Mouse (Mus musculus) liver (tissue): ENCODE measurements around the gene Olfr211.
"Not testable (repeated sequence)": the region's sequence is repeated elsewhere in the genome, so short reads cannot be mapped to it uniquely, and the experiment has no call there.

ENCODE experiments used
- DNase-seq: peaks from one replicate; pipeline ENCODE4 v3.0.0-alpha.2; 2020; ENCODE audit warnings: mixed read lengths

Gene Olfr211

DNA sequence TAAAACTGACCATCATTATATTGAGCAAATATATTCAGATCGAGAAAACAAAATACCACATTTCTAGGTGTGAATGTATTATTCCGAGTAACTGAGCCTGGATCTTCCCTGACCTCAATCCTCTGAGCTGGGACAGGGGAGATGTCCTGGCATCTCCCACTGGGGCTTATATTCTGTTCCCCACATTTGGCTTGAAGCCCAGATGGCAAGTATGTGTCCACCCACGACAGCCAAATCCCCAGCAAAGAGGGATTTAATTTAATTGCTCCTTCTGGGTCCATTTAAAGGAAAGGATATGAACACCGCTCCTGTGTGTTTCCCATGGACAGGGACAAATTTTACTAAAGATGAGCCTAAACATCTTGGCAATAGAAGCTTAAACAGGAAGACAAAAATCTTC is at the start of gene Olfr211:
TSS of gene Olfr211 (plus strand) at position 301 of the 400 bp plus-strand sequence.
- DNase-seq = no peak

DNA sequence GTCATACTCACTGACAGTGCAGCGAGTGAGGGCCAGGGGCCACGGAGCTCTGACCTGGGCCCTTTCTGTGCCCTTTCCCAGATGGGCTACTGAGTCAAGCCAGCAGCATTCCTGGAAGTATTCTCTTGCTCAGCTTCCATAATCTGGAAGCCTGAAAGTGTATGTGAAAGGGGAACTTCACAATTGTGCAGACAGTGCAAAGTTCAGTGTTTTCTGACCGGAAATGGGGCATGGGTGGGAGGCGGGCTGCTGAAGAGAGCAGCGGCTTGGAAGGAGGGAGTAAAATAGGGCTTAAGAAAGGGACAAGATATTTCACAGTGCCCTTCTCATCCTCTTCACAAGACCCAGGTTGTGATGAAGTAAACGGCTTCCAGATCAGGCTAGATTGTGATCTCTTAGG is 49.4 kb upstream of the Olfr211 start:
- DNase-seq = no peak

DNA sequence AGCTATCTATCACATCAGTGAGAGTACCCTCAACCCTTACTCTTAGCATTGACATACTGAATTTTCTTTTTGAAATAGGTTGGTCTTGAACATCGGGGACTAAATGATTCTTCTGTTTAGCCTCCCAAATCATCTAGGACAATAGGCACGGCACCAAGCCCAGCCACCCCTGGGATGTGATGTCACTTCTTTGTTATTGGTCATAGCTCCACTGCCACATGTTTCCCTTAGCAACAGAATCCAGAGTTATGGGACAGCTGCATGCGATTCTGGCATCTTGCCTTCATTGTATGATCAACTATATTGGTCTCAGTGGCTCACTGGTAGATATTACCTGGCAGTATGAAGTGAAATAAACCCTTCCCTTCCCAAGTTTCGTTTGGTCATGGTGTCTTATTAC is 48.4 kb upstream of the Olfr211 start:
- no peak for DNase-seq

DNA sequence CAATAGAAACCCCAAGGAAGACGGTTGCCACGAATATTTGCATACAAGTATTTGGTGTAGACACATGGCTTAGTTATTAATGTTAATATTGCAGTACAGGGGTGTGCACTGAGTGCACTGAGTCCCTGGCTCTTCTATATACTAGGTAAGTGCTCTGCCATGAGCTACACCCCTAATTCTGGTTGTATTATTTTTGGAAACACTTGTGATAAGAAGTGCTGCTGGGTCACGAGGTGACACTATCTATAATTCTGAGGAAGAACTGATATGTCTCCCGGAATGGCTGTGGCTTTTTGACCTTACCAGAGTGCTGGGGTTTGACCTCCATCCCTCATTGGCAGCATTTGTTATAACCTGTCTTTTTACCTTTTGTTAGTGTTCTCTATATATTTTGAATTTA is 48.0 kb upstream of the Olfr211 start:
- no peak for DNase-seq

DNA sequence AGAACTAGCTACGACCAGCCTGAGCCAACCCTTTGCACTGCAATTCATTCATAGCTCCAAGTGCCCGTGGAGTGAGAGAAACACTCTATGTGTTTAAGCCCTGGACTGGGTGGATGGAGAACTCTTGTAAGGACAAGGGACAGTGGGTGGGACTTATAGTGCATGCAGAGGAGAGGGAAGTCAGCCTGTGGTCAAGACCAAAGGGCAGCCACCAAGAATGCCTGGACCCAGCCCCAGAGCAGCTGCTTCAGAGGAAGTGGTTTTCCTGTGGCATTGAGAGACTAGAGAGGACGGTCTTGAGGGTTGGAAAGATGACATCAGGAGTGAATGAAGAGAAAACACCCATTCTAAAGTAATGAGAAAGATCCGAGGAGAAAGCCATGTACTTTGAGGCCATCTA is 33.1 kb upstream of the Olfr211 start:
- peak; percentile 26 for DNase-seq

DNA sequence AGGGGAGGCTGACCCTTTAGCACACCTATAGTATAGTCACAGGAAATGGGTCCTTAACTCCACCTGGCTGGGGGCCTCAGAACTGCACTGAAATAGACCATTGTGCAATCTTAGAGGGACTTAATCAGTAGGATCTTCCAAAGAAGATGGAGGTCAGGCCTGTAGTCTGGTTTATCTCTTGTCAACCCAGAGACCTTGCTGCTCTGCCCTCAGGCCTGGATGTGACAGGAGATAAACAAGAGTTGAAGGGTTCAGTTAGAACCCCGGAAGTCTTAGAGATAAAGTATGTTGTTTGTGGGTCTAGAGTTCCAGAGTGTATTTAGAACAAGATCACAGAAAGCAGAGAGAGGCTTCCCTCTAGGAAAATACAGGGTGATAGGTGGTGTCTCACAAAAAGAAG is 32.4 kb upstream of the Olfr211 start:
- peak; percentile 11 for DNase-seq

DNA sequence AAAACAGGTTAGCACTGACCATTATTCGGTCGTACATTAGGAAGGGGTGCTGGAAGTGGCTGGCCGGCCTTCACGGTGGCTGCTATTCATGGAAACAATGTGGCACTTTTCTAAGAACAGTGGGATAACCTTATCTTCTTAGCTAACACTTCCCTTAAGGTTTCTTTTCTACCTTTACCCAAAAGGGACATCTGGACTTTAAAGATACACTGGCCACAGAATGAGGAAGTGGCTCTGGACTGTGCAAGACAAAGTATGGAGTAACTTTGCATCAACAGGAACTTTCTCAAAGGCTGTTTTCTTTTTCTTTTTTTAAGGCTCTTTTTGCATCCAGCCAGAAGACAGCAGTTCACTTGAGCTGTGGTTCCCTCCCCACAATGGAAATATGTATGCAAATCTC is 30.2 kb upstream of the Olfr211 start:
- no peak for DNase-seq

DNA sequence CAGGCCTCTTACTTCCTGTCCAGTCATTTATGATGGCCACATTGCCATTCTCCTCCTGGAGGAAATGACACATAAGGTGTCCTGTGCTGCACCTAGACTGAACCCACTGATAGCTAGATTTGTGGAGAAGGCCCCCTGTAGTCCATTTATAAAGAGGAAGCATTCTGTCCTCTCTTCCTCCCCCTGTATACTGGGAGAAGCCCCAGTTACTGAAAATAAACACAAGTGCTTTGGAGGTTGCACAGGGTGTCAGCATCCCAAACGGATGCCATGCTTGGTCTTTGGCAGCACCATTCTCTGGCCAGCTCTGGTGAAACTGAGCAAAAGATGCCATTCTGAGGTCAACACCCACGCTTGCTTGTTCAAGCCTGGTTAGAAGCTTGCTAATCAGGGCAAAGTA is 29.7 kb upstream of the Olfr211 start:
- DNase-seq = no peak

DNA sequence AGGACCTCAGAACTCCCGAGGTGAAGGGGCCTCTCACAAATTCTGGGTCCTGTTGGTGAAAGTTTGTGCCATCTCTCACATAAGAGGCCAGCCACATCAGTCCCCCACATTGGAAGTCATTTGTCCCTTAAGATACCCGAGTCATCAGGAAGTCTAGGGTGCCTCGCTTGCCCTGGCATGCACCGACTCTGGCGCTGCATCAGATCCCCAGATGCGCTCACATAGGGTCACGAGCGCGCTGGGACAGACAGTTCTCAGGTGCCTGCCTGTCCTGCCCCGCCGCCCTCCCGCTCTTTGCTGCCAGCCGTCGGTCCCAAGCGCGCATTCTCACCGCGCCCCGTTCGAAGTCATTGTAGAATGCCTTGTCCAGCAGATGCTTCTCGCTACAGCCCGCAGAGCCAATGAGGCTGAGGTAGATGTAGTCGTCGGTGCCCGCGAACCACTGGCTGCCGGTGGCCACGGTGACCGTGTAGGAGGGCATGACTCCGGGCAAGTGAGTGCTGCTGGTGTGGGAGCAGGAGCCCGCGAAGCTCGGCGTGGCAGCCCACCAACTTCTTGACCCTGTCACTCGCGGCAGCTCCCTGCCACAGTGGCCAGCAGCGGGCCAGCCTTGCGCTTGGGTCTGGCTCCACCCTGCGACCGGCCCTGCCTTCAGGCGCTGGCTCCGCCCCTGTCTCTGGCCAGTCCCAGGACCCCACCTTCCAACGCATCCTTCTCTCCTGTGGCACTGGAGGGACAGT is 28.2 kb upstream of the Olfr211 start, which contains the start of gene Alox5:
TSS of gene Alox5 (minus strand) at position 635 of the 740 bp plus-strand sequence.
- peak; percentile 44 for DNase-seq

DNA sequence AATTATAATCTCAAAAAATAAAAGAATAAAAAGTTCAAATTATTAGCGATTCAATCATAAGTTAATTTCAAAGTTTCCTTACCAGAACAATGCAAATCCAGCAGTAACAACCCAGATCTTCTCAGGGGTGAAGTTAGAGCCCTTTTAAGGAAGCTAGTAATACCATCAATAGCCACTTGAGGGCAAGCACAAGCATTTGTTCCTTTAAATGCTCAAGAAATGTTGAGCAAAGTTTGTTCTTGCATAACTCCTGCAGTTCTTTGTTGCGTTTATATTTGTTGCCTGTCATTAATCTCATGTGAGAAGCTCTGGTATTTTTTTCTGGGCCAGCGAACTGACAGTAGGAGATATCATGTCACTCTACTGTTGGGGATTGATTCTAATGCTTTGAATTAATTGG is 20.8 kb upstream of the Olfr211 start:
- no peak for DNase-seq

DNA sequence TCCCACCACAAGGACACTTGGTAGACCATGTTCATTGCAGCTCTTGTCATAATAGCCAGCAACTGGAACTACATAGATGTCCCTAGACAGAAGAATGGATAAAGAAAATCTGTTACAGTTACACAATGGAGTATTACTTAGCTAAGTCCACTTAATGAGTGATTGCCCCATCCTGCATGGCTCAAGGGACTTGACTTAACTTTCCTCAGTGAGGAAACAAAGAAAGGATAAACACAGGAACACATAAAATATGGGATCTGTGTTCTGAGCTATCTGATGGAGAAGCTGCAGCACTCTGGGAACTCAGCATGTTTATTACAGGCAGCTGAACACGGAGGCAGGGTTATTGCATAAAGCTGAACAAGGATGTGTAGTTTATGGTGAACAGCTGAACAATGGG is 3.8 kb upstream of the Olfr211 start:
- DNase-seq = no peak

DNA sequence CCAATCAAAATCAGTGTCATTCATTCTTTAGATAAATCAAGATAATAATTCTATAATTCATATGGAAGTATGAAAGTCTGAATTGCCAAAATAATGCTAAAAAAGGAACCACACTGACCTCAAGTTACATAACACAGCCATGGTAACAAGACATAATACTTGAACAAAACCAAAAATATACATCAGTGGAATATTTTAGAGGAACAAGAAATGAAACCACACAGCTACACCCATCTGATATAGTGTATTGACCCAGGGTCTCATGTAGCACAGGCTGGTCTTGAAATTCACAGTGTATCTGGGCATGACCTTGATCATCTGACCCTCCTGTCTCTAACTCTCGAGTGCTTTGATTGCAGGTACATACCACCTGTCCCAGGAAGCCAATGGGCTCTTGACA is 2.1 kb upstream of the Olfr211 start:
- no peak for DNase-seq

DNA sequence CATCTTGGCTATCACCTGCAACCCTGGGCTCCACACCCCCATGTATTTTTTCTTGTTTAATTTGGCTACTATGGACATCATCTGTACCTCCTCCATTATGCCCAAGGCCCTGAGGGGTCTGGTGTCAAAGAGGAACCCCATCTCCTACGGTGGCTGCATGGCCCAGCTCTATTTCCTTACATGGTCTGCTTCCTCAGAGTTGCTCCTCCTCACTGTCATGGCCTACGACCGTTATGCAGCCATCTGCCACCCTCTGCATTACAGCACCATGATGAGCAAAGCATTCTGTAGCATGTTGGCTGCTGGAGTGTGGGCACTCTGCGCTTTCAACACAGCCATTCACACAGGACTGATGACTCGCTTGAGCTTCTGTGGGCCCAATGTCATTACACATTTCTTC is 4.9 kb downstream of the Olfr211 start:
- no peak for DNase-seq

DNA sequence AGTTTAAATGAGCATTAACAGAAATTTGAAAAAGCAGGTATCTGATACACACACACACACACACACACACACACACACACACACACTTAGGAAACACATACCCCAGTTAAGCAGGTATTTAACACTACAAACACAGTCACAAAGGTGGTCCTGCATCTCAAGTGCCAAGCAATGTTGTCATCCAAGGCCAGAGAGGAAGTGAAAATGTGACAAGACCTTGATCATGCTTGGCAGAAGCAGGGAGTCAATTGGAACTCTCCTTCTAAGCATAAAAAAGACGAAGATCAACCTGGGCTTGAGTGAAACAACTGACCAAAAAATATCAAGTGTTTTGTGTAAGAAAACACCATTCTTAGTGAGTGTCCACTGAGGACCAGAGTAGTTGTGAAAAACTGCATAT is 7.1 kb downstream of the Olfr211 start:
- DNase-seq = no peak

DNA sequence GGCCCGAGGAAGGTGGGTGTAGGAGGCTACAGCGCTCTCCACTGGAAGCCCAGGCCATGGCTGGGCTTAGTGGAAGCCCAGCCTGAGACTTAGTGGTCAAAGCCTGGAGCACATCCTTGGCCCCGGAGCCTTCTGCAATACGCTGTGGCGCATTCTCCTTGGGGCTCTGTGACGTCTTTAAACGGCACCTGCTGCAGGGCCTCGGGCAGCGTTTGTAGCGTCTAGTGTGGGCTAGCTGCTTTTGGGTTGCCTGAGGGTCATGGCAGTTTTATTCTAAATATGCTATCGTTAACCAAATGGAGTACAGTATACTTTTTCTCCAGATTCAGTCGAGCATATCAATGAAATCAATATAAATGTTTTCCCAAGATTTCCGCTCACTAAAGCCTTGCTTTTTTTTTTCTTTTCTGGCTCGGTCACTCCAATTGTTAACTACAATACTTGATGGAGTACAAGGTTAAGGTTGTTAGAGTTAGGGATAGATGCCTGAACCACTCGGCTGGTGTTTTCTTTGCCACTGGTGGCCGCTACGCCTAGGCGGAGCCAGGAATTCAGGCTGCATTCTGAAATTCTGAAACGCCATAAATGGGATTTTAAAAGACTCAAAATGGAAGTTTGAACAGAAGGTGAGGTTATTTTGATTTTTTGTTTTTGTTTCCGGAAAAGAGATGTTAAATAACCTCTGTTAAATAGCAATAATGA is 17.6 kb downstream of the Olfr211 start, which contains the start of gene Olfr212:
TSS of gene Olfr212 (plus strand) at position 215 of the 702 bp plus-strand sequence.
- not testable (repeated sequence) for DNase-seq

DNA sequence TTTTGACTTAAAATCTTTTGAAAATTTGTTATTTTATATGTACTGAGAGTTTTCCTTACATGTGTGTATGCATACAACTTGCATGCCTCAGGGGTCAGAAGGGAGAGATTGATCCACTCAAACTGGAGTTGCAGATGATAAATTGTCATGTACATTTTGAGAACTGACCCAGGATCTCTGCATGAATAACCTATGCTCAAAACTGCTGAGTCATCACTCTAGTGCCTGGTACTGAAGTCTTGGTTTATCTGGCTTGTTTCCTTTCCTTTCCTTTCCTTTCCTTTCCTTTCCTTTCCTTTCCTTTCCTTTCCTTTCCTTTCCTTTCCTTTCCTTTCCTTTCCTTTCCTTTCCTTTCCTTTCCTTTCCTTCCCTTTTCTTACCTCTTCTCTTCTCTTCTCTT is 25.9 kb downstream of the Olfr211 start:
- DNase-seq = no peak

DNA sequence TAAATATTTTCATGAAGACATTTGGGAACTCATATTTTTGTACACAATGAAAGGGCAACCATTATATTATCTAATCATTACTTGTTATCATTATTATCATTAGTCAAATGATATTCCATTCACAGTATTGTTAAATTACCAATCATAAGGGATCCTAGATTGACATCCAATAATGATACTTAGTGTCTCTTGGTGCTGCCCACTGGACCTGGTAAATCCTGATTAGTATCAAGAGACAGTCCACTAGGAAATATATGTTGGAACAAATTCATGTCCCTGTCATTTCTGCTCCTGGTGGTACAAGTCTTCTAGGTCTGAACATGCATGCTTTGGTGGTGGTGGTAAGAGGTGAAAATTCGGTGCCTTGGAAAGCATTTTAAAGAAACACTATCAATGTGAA is 49.3 kb downstream of the Olfr211 start, which contains the start of gene Olfr213:
TSS of gene Olfr213 (plus strand) at position 301 of the 400 bp plus-strand sequence.
- DNase-seq = no peak

DNA sequence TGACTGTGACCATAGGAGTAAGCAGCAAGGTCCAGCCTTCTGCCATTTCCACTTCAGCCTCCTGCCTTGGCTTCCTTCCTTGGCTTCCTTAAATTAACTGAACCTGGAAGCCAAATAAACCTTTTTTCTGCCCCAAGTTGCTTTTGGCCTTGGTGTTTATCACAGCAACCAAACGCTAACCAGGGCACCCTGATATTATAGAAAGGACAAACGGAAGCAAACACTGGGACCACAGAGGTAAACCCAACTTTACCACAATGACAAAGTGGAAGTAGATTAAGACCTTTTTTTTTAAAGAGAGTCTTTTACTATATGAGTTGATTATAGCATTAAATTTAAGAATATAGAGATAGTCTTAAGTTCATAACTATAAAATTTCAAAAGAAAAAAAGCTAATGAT is 53.6 kb downstream of the Olfr211 start:
- no peak for DNase-seq
